Mouse (Mus musculus) cortical plate, adult 2 months (tissue): ENCODE measurements around the gene Acin1.

ENCODE experiments used
- CTCF ChIP-seq: fragments of 200-500 bp; IDR thresholded peaks from 2 replicates; pipeline ENCODE4 v1.5.1; 2011; ENCODE audit warnings: mild to moderate bottlenecking, control low read depth, low read length; ENCODE audit not compliant: insufficient read depth; ENCODE audit errors: extremely low read depth
- POLR2A ChIP-seq: fragments of 200-500 bp; IDR thresholded peaks from 2 replicates; pipeline ENCODE4 v1.6.1; 2011; ENCODE audit warnings: mild to moderate bottlenecking, low read length, control low read depth; ENCODE audit not compliant: insufficient read depth; ENCODE audit errors: extremely low read depth

DNA sequence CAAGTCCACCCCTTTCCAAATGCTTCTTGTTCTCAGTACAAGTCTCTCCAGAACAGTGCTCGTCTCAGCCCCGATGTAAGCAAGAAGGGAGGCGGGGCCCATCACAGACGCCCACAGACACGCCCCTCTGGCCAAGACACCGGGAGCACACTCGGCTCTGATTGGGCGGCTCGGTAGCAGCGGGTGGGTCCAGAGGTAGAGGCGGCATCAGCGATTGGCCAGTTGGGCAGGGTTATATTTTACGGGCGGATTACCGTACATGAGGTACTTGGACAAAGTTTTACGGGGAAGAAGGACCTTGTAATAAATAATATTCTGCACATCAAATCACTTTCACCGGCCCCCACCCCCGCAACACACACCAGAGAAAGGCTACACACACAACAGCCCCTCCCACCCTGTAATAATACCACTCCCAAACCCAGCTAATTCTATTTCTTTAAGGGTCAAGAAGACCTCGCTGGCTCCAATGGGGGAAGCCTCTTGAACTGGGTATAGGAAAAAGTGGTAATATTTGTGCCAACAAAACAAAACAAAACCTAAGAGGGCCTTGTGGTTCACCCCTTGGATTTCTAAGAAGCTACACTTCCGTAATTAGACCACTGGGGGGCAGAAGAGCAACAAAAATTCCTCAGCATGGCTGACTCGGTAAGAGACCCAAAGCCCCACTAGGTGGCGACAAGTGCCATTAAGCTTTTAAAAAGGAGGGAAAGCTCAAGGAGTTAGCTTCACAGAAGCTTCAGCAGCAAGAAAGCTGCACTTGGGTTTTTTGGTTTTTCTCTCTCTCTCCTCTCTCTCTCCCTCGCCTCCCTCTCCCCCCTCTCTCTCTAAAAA is 35.9 kb downstream of the Acin1 start:
- TF ChIP-seq POLR2A (no peak), CTCF (peak; percentile 96)
